Mouse (Mus musculus) midbrain, embryonic 16.5 days (tissue): Measurements from ENCODE around the gene Dst. TPM values are rescaled to one million over a fixed set of nuclear protein-coding genes. Genes with fewer than 3 reads are reported as not detected.

ENCODE experiments used
- ATAC-seq: fragments of 200-750 bp; cut with Nextera tagmentation; 2 replicates; pipeline ENCODE4 v1.8.0; 2017; ENCODE audit warnings: moderate TSS enrichment
- H3K27ac ChIP-seq: fragments of 300-500 bp; sonication (generic); 2 replicates; pipeline ENCODE4 v1.5.1; 2014; ENCODE audit warnings: mild to moderate bottlenecking, low read length, mixed read lengths
- H3K27me3 ChIP-seq: fragments of 300-500 bp; sonication (generic); 2 replicates; pipeline ENCODE4 v1.6.1; 2014; ENCODE audit warnings: low read depth, low read length, mixed read lengths; ENCODE audit not compliant: control insufficient read depth, insufficient read depth
- H3K36me3 ChIP-seq: fragments of 300-500 bp; sonication (generic); 2 replicates; pipeline ENCODE4 v1.6.1; 2014; ENCODE audit warnings: mild to moderate bottlenecking, low read length, moderate library complexity, mixed read lengths; ENCODE audit not compliant: control insufficient read depth, insufficient read depth
- H3K4me1 ChIP-seq: fragments of 300-500 bp; sonication (generic); 2 replicates; pipeline ENCODE4 v1.6.1; 2014; ENCODE audit warnings: mild to moderate bottlenecking, low read length, mixed read lengths; ENCODE audit not compliant: control insufficient read depth, insufficient read depth
- H3K4me2 ChIP-seq: fragments of 300-500 bp; sonication (generic); 2 replicates; pipeline ENCODE4 v1.6.1; 2014; ENCODE audit warnings: mild to moderate bottlenecking, low read length, mixed read lengths
- H3K4me3 ChIP-seq: fragments of 300-500 bp; sonication (generic); 2 replicates; pipeline ENCODE4 v1.5.1; 2014; ENCODE audit warnings: low read depth, mild to moderate bottlenecking, low read length, moderate library complexity, mixed read lengths
- H3K9ac ChIP-seq: fragments of 300-500 bp; sonication (generic); 2 replicates; pipeline ENCODE4 v1.6.1; 2014; ENCODE audit warnings: low read depth, low read length, mixed read lengths
- H3K9me3 ChIP-seq: fragments of 300-500 bp; sonication (generic); replicated peaks from 2 replicates; pipeline ENCODE4 v1.6.1; 2014; ENCODE audit warnings: mild to moderate bottlenecking, low read length, mixed read lengths; ENCODE audit not compliant: control insufficient read depth, poor library complexity, severe bottlenecking
- WGBS: fragments of 180-500 bp; shearing (Covaris S2); extraction: QIAGEN DNeasy Blood & Tissue Kit; methylation state at CpG from one replicate; pipeline ENCODE4 v1.1.7; 2014; 5-methylcytosine and 5-hydroxymethylcytosine counted together
- polyA plus RNA-seq: library from polyadenylated mRNA; unstranded; fragments of >200 nt; fragmentation: Nextera tagmentation; extraction: Ambion mirVana; gene quantifications from 2 replicates; pipeline ENCODE4 v1.2.1, GENCODE M21; 2015

The Dst gene
- polyA plus RNA-seq, 1 experiment from 2014 or later: 36.1 TPM

DNA sequence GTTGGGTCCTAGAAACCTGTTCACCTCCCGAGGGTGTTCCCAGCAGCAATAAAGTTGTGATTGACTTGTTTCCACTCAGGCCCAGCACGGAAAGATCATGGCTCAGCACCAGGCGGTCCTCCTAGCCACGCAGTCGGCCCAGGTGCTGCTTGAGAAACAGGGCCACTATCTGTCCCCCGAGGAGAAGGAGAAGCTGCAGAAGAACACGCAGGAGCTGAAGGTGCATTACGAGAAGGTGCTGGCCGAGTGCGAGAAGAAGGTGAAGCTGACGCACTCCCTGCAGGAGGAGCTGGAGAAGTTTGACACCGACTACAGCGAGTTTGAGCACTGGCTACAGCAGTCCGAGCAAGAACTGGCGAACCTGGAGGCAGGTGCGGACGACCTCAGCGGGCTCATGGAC, 292.8 kb downstream of the Dst start:
- Histone ChIP-seq H3K9ac (no peak overlapping the region), H3K27me3 (no peaks in the 10 kb centered on the region), H3K4me1 (no peaks in the 10 kb centered on the region), H3K4me3 (no peak overlapping the region), H3K4me2 (no peak overlapping the region), H3K9me3 (no peaks in the 10 kb centered on the region), H3K36me3 (peaks cover 49% of the 10 kb centered on the region), H3K27ac (no peak overlapping the region)
- 94% methylated on average over 18 of the region's 18 CpGs for WGBS
- ATAC-seq: no peak

DNA sequence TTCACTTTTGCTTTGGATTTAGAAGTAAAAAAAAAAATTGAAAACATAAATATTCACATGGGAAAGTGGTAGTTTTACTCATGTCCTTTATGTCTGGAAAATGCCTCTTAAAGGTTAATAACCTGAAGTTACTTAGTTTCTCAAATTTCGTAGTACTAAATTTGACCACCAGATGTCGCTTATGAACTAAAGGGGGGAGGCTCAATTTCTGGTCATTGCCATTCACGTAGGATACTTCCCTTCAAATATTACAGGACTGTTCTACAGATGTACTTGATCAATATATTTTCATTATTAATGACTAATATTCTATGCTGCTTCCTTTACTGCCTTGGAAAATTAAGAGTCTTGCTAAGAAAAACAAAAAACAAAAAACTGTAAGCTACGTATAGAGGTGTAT, 293.5 kb downstream of the Dst start:
- Histone ChIP-seq H3K4me2 (no peak overlapping the region), H3K9me3 (no peaks in the 10 kb centered on the region), H3K27ac (no peak overlapping the region), H3K4me3 (no peak overlapping the region), H3K36me3 (peaks cover 42% of the 10 kb centered on the region), H3K27me3 (no peaks in the 10 kb centered on the region), H3K9ac (no peak overlapping the region), H3K4me1 (no peaks in the 10 kb centered on the region)
- WGBS: 42% methylated on average over 4 of the region's 4 CpGs
- ATAC-seq: no peak

DNA sequence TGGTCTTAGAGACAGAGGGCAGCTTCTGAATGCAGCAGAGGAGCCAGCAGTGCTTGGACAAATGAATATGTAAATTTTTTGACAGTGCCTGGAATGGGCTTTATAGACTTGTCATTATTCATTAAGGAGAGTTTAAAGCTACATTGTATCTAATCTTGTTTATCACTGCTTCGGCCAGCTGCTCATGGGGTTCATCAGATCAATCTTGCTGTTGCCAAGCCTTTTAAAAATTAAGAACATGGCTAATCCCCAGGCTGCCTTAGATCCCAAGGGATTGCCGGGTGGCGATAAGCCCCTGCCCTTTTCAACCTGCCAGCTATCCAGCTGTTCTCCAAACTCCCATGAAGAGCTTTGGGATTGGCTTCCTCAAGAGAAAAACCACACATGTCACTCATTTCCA, 303.7 kb downstream of the Dst start:
- H3K9ac ChIP-seq: no peak overlapping the region
- H3K9me3 ChIP-seq: no peaks in the 10 kb centered on the region
- no peak overlapping the region for H3K4me2 ChIP-seq
- H3K36me3 ChIP-seq: peaks cover 21% of the 10 kb centered on the region
- no peak overlapping the region for H3K27ac ChIP-seq
- H3K4me1 ChIP-seq: no peaks in the 10 kb centered on the region
- H3K27me3 ChIP-seq: no peaks in the 10 kb centered on the region
- no peak overlapping the region for H3K4me3 ChIP-seq
- no peak for ATAC-seq
- 19% methylated on average over 3 of the region's 3 CpGs for WGBS

DNA sequence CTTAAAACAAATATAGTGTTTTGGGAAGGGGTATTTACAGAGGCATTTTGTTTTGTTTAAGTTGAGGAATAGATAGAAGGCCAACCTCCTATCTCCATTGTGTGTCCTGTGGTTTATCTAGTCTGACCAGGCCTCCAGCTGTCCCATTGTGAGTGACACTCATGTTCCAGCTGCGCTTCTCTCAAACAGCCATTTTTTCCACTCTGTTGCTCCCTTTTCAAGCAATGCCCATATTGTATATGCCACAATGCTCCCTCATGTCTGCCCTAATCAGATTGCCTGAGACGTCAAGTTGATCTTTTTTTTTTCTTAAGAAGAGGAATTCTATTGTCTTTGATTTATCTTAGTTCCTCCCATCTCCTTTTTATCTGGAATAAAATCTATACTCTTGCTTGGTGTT, 308.4 kb downstream of the Dst start:
- Histone ChIP-seq H3K4me2 (no peak overlapping the region), H3K27ac (no peak overlapping the region), H3K9me3 (no peaks in the 10 kb centered on the region), H3K36me3 (peaks cover 23% of the 10 kb centered on the region), H3K27me3 (no peaks in the 10 kb centered on the region), H3K4me3 (no peak overlapping the region), H3K9ac (no peak overlapping the region), H3K4me1 (no peaks in the 10 kb centered on the region)
- ATAC-seq: no peak
- WGBS: 17% methylated on average over 2 of the region's 2 CpGs

DNA sequence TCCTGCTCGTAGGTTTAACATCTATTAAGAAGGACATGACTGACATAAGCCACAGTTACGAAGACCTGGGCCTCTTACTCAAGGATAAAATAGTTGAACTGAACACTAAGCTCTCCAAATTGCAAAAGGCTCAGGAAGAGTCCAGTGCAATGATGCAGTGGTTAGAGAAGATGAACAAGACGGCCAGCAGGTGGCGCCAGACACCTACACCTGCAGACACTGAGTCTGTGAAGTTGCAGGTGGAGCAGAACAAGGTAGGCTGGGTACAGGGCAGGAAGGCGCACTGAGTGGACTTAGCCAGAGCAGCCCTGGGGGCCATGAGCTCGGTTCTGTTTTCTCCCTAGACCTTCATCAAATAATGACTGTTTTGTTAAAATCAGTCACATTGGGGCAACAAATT, 310.3 kb downstream of the Dst start:
- no peak overlapping the region for H3K4me3 ChIP-seq
- H3K4me2 ChIP-seq: no peak overlapping the region
- H3K36me3 ChIP-seq: peaks cover 12% of the 10 kb centered on the region
- no peak overlapping the region for H3K27ac ChIP-seq
- peak; percentile 87 for ATAC-seq
- no peaks in the 10 kb centered on the region for H3K9me3 ChIP-seq
- H3K9ac ChIP-seq: no peak overlapping the region
- WGBS: 24% methylated on average over 6 of the region's 6 CpGs
- H3K27me3 ChIP-seq: no peaks in the 10 kb centered on the region
- no peaks in the 10 kb centered on the region for H3K4me1 ChIP-seq

DNA sequence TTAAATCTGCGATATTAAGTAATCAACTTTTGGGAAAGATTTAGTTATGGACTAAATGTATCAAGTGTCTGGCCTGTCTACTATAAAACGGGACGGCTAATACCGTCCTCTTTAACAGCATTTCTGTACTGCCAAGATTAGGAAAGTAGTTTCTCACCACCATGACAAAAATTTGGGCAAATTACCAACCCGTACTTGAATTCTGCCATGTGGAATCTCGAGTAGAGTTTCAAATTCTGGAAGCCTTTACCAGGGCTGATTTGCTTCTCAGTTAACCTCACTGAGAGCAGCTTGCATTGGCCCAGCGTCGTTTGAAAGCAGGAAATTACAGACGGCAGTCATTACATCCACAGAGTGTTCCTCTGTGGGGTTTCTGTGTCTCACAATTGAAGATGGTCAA, 310.8 kb downstream of the Dst start:
- ATAC-seq: no peak
- Histone ChIP-seq H3K4me1 (no peaks in the 10 kb centered on the region), H3K9me3 (no peaks in the 10 kb centered on the region), H3K9ac (no peak overlapping the region), H3K4me3 (no peak overlapping the region), H3K27me3 (no peaks in the 10 kb centered on the region), H3K36me3 (peaks cover 11% of the 10 kb centered on the region), H3K4me2 (no peak overlapping the region), H3K27ac (no peak overlapping the region)
- 86% methylated on average over 9 of the region's 9 CpGs for WGBS

DNA sequence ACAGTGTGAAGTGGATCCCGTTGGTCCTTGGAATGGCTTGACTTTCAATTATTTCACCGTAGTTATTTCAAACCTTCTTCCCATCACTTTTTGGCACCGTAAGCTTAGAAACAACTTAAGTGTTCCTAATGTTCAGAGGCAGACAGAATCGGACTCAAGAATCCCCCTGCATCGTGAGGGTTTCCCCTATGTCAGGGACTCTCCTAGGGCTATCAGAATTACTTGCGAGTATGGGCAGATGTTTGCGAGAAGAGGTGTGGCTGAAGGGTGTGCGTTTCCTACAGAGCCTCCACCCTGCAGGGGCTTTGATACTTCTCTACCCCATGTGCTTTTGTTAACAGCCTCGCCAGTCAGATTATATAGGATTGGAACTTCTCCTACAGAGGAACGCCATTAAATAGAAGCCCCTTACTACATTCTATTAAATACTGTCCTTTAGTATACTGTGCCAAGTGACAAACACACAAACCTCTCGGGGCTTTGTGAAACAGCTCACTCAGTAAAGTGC, 312.1 kb downstream of the Dst start:
- H3K4me2 ChIP-seq: no peak overlapping the region
- H3K4me3 ChIP-seq: no peak overlapping the region
- peaks cover 16% of the 10 kb centered on the region for H3K36me3 ChIP-seq
- WGBS: 82% methylated on average over 11 of the region's 11 CpGs
- H3K9me3 ChIP-seq: no peaks in the 10 kb centered on the region
- H3K27ac ChIP-seq: no peak overlapping the region
- ATAC-seq: no peak
- no peaks in the 10 kb centered on the region for H3K27me3 ChIP-seq
- H3K9ac ChIP-seq: no peak overlapping the region
- no peaks in the 10 kb centered on the region for H3K4me1 ChIP-seq

DNA sequence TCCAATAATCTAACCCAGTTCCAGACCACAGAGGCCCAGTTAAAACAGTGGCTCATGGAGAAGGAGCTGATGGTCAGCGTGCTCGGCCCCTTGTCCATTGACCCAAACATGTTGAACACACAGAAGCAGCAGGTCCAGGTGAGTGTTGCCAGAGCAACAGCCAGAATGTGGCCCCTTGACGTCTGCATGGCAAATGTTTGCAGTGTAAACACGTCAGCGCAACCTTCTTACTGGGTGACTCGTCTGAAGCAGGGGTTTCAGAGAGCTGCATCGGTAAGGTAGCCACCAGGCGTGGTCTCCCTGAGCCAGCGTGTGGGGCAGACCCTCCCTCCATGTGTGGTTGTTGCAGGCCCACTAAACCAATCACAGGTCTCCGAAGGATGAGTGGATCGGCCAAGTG, 315.8 kb downstream of the Dst start:
- Histone ChIP-seq H3K9me3 (no peaks in the 10 kb centered on the region), H3K9ac (no peak overlapping the region), H3K4me3 (no peak overlapping the region), H3K4me1 (no peaks in the 10 kb centered on the region), H3K36me3 (peaks cover 30% of the 10 kb centered on the region), H3K27me3 (no peaks in the 10 kb centered on the region), H3K4me2 (no peak overlapping the region), H3K27ac (no peak overlapping the region)
- no peak for ATAC-seq
- WGBS: 90% methylated on average over 11 of the region's 11 CpGs

DNA sequence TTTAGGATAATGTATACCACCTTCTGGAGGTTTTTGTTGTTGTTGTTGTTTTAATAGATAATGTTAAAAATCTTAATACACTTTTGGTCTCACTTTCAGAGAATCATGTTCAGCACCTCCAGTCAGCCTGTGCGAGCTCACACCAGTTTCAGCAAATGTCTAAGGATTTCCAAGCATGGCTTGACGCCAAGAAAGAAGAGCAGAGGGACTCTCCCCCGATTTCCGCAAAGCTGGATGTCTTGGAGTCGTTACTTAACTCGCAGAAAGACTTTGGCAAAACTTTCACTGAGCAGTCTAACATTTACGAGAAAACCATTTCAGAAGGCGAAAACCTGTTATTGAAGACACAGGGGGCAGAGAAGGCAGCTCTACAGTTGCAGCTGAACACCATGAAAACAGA, 319.7 kb downstream of the Dst start:
- Histone ChIP-seq H3K27ac (no peak overlapping the region), H3K9ac (no peak overlapping the region), H3K4me1 (no peaks in the 10 kb centered on the region), H3K27me3 (no peaks in the 10 kb centered on the region), H3K9me3 (no peaks in the 10 kb centered on the region), H3K36me3 (peaks cover 30% of the 10 kb centered on the region), H3K4me3 (no peak overlapping the region), H3K4me2 (no peak overlapping the region)
- WGBS: 87% methylated on average over 8 of the region's 8 CpGs
- no peak for ATAC-seq

DNA sequence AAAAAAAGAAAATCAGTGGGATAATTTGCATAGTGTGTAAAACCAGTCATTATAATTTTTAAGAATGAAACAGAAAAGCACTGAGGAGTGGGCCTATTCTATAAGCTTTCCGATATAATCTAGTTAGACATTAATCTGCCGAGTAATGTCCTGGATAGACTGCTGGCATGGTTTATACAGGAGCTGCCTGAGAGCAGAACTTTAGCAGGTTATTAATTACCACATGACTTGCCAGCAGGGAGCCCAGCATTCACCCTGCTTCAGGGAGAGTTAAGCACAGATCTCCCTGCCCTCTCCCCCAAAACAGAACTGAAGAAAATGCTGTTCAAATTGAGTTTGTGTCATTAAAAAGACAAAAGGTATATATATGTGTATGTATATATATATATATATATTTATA, 323.0 kb downstream of the Dst start:
- H3K4me1 ChIP-seq: peaks cover 6% of the 10 kb centered on the region
- no peak overlapping the region for H3K4me3 ChIP-seq
- H3K4me2 ChIP-seq: no peak overlapping the region
- no peaks in the 10 kb centered on the region for H3K9me3 ChIP-seq
- H3K27ac ChIP-seq: no peak overlapping the region
- WGBS: 58% methylated on average over 2 of the region's 2 CpGs
- no peak for ATAC-seq
- H3K9ac ChIP-seq: no peak overlapping the region
- no peaks in the 10 kb centered on the region for H3K27me3 ChIP-seq
- H3K36me3 ChIP-seq: peaks cover 14% of the 10 kb centered on the region
